Mouse (Mus musculus) thymus, postnatal 4 days (tissue): ENCODE data around the gene Rab23.

Source experiments
- DNase-seq: peaks from one replicate; pipeline ENCODE4 v3.0.0; 2021

Gene Rab23

GRCm38 (mm10) chr1:33719733-33720225 is at the start of gene Rab23:
Gene Rab23, plus strand, starts transcription at chr1:33719887.
- DNase-seq: peak; percentile 85

GRCm38 (mm10) chr1:33670164-33670616 is 49.5 kb upstream of the Rab23 start:
- peak; percentile 71 for DNase-seq

DNA sequence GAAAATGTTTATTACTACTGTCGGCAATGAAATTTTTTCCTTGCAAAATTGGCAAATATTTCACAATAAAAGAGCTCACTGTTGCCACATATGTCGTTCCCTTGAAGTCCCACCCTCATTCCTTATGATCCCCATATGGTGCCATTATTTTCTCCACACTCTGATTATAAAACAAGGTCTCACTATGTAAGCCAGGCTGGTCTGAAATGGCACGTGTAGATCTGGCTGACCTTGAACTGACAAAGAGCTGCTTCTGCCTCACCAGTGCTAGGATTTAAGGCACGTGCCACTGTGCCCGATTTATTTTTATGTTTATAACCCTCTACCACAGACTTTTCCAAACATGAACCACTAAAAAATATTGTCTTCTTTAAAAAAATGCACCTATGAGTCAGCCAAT is 48.2 kb upstream of the Rab23 start:
- DNase-seq: no peak

- no peak for DNase-seq
These were observed 47.6 kb upstream of the Rab23 start for GRCm38 (mm10) chr1:33672083-33672482.

DNA sequence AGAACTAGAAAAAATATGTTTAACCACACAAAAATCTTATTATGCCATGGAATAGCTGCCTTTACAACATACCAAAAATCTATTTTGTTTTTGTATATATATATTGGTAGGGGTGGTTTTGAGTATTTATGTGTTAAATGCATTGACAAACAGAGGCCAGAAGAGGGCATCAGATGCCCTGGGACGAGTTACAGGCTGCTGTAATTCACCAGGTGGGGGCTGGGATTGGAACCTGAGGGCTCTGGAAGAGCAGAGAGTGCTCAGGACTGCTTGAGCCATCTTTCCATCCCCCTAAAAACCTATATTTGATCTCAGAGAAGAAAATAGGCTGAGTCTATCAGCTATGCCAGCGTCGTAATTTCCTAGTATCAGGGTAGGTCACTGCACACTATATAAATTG is 47.2 kb upstream of the Rab23 start:
- peak; percentile 40 for DNase-seq

- no peak for DNase-seq
These were observed 46.3 kb upstream of the Rab23 start for GRCm38 (mm10) chr1:33673158-33673960.

DNA sequence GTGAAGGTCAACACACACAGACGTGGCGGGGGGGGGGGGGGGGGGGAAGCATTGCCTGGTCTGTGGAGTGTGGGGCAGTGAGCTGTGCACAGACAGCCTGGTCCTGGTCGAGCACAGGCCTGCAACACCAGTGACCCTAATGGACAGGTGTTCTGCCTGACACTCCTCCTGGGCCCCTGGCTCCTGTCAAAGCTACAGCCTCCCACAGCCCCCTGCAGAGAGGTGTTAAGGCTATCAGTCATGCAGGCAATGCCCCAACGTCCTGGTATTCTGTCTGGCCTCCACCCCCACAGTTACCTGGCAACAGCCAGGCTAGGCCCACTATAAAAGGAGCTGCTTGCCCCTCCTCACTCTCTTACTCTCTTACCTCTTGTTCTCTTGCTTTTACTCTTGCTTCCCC is 39.3 kb upstream of the Rab23 start:
- no peak for DNase-seq

GRCm38 (mm10) chr1:33680890-33681289 is 38.8 kb upstream of the Rab23 start:
- DNase-seq: no peak

DNA sequence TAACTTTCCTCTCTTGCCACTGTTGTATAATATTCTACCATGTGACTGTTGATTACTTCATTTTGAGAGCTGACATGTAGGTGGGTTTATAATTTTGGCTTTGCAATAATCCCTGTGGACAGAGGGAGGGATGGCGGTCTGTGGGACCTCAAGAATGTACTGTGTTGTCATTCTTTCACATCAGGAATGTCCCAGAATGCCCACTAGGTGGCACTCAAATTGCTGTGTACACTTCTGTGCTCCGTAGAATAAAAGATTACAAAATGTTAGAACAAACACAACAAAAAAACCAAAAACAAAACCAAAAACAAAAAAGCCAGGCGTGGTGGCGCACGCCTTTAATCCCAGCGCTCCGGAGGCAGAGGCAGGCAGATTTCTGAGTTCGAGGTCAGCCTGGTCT is 35.2 kb upstream of the Rab23 start:
- peak; percentile 50 for DNase-seq

DNA sequence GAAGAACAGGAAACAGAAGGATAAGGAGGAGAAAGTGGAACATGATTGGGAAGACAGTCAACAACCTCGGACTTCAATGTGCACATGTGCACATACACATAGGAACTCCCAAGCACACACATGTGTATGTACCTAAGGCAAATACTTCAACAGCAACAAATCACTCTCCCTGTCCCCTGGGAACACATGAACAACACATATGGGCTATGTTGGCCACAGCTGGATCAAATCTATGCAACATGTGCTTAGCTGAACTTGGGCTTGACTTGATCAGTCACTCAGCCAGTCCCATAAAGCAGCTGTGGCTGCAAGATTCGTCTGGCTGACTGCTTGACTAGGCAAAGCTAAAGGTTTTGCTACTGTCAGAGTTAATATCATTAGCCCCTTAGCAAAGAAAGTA is 30.9 kb upstream of the Rab23 start:
- no peak for DNase-seq

- no peak for DNase-seq
These were observed 30.1 kb upstream of the Rab23 start for GRCm38 (mm10) chr1:33689446-33690086.

DNA sequence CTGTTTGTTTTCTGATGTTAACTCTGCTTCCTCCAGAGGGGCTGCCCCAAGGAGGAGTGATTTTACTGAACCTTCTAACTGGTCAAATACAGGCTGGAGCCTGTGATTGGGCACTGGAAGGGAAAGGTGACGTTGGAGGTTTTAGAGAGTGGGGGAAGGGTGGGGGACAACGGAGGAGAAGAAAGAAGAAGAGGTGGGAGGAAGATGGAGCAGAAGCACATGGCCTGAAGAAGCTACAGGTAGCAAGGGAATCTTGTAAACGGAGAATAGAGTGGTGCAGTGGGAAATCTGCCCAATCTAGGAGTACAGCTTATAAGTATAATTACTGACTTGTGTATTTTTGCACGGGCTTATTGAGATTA is 29.6 kb upstream of the Rab23 start:
- DNase-seq: no peak

GRCm38 (mm10) chr1:33693893-33694292 is 25.8 kb upstream of the Rab23 start:
- DNase-seq: no peak

GRCm38 (mm10) chr1:33696016-33696415 is 23.7 kb upstream of the Rab23 start:
- no peak for DNase-seq

- no peak for DNase-seq
These were observed 18.4 kb upstream of the Rab23 start for GRCm38 (mm10) chr1:33701244-33701643.

DNA sequence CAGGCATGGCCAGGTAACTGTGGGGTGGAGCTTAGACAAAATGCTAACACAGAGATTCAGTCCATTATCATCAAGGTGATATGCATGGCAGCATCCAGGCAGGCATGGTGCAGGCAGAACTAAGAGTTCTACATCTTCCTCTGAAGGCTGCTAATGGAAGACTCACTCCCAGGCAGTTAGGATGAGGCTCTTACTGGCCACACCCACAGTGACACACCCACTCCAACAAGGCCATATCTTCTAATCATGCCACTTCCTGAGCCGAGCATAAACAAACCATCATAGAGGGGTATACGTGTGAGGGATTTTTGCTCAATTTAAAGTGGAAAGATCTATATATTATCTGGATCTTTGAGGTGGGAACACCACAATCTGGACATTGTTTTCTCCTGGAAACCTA is 10.1 kb upstream of the Rab23 start:
- DNase-seq: no peak

GRCm38 (mm10) chr1:33712026-33712425 is 7.7 kb upstream of the Rab23 start:
- no peak for DNase-seq

- no peak for DNase-seq
These were observed 4.9 kb upstream of the Rab23 start for GRCm38 (mm10) chr1:33714796-33715195.

DNA sequence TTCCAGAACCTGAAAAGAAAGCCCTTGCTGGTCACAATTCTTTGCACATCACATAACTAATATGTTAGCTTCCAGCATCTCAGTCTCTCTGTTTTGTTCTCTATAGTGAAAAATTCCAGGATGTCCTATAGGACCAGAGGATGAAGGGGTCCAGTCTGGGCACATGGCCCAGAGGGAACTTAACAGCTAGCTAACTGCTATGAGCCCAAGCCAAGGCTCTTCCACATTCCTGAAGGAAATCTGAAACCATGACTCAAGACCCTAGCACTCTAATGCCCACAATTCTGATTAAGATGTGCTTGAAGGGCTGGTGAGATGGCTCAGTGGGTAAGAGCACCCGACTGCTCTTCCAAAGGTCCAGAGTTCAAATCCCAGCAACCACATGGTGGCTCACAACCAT is 2.1 kb upstream of the Rab23 start:
- DNase-seq: no peak

DNA sequence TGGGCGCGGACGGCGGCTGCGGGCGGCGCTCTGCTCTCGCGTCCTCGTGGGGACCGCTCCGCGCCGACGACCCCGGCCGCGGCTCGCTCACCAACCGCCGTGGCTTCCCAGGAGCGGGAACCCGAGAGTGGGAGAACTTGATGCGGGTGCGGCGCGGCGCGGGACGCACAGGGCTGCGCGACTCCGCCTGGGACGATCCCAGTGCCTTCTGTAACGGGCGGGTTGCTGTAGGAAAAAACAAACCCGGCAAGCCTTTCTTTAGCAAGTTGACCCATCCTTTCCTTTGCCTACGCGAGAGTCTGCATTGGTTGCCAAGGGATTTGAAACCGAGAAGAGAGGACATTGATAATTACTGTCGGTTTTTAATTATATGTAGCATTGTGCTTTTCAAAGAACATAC is 544 bp downstream of the Rab23 start:
- no peak for DNase-seq

DNA sequence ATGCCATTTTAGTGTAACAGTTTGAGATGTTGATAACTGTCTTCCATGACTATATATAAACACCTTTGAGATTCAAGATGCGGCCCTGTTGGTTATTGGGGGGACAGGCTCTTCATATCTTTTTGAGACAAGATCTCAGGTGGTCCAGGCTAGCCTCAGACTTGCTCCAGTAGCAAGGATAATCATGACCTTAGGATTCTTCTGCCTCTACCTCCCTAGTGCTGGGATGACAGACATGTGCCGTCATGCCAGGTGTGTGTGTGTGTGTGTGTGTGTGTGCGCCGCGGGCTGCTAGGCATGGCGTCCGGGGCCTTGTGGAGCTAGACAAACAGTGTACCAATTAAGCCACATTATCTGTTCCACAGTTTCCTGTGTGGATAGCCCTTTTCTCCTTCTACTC is 1.3 kb downstream of the Rab23 start:
- DNase-seq: no peak

DNA sequence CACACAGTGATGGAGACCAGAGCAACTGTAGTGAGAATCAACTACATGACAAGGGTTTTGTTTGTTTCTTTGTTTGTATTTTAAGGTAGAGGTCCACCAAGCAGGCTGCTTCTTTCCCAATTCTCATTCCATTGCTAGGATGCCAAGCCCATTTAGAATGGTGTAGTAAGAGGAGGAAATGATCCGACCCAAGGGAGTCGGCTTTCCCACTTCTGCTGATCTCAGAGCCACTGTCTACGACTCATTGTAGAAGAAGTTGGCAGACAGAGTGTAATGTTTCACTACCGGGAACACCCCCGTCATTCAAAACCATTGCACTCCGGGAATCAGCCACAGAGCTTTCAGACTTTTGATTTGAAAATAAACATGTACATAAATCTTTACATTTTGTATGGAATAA is 4.8 kb downstream of the Rab23 start:
- no peak for DNase-seq

- no peak for DNase-seq
These were observed 5.4 kb downstream of the Rab23 start for GRCm38 (mm10) chr1:33725086-33725485.

GRCm38 (mm10) chr1:33733044-33733443 is 13.4 kb downstream of the Rab23 start:
- DNase-seq: no peak
